Mouse (Mus musculus) kidney, embryonic 14.5 days (tissue): ENCODE measurements around the gene Ubr2. TPM values are rescaled to one million over a fixed set of nuclear protein-coding genes. Genes with fewer than 3 reads are reported as not detected.

Source experiments
- ATAC-seq: fragments of 200-750 bp; cut with Nextera tagmentation; 2 replicates; pipeline ENCODE4 v1.8.0; 2017; ENCODE audit warnings: moderate number of reproducible peaks, mild to moderate bottlenecking, moderate TSS enrichment, moderate library complexity; ENCODE audit not compliant: low FRiP score, low TSS enrichment
- H3K27ac ChIP-seq: fragments of 300-500 bp; sonication (generic); 2 replicates; pipeline ENCODE4 v1.5.1; 2014; ENCODE audit warnings: low read depth, mild to moderate bottlenecking, low read length, moderate library complexity, mixed read lengths
- H3K27me3 ChIP-seq: fragments of 300-500 bp; sonication (generic); 2 replicates; pipeline ENCODE4 v1.6.1; 2014; ENCODE audit warnings: mild to moderate bottlenecking, low read length; ENCODE audit not compliant: control insufficient read depth, insufficient read depth
- H3K36me3 ChIP-seq: fragments of 300-500 bp; sonication (generic); 2 replicates; pipeline ENCODE4 v1.6.1; 2014; ENCODE audit warnings: low read length, mixed read lengths; ENCODE audit not compliant: control insufficient read depth, insufficient read depth
- H3K4me1 ChIP-seq: fragments of 300-500 bp; sonication (generic); 2 replicates; pipeline ENCODE4 v1.6.1; 2014; ENCODE audit warnings: low read length, mixed read lengths; ENCODE audit not compliant: control insufficient read depth, insufficient read depth
- H3K4me2 ChIP-seq: fragments of 300-500 bp; sonication (generic); replicated peaks from 2 replicates; pipeline ENCODE4 v1.6.1; 2014; ENCODE audit warnings: low read depth, mild to moderate bottlenecking, low read length
- H3K4me3 ChIP-seq: fragments of 300-500 bp; sonication (generic); 2 replicates; pipeline ENCODE4 v1.5.1; 2014; ENCODE audit warnings: mild to moderate bottlenecking, low read length
- H3K9ac ChIP-seq: fragments of 300-500 bp; sonication (generic); 2 replicates; pipeline ENCODE4 v1.6.1; 2014; ENCODE audit warnings: low read depth, mild to moderate bottlenecking, low read length, moderate library complexity
- H3K9me3 ChIP-seq: fragments of 300-500 bp; sonication (generic); 2 replicates; pipeline ENCODE4 v1.6.1; 2016; ENCODE audit warnings: low read length; ENCODE audit not compliant: control insufficient read depth
- WGBS: fragments of 180-500 bp; shearing (Covaris S2); extraction: QIAGEN DNeasy Blood & Tissue Kit; methylation state at CpG from one replicate; pipeline ENCODE4 v1.1.7; 2014; 5-methylcytosine and 5-hydroxymethylcytosine counted together
- polyA plus RNA-seq: library from polyadenylated mRNA; unstranded; fragments of >200 nt; fragmentation: Nextera tagmentation; extraction: Ambion mirVana; gene quantifications from 2 replicates; pipeline ENCODE4 v1.2.1, GENCODE M21; 2014

The Ubr2 gene
- polyA plus RNA-seq, 1 experiment from 2014 or later, result 30.4 TPM

GRCm38 (mm10) chr17:47038844-47039803 is 28.8 kb upstream of the Ubr2 start:
- Histone ChIP-seq H3K4me2 (peak overlapping the region; percentile 26), H3K9ac (no peak overlapping the region), H3K4me1 (no peaks in the 10 kb centered on the region), H3K27me3 (no peaks in the 10 kb centered on the region), H3K9me3 (no peaks in the 10 kb centered on the region), H3K36me3 (no peaks in the 10 kb centered on the region), H3K4me3 (no peak overlapping the region), H3K27ac (0 out of 2 replicates have a peak overlapping the region, but pooled peaks have one; percentile 26)
- 24% methylated on average over 18 of the region's 18 CpGs for WGBS
- ATAC-seq, result peak; percentile 80

DNA sequence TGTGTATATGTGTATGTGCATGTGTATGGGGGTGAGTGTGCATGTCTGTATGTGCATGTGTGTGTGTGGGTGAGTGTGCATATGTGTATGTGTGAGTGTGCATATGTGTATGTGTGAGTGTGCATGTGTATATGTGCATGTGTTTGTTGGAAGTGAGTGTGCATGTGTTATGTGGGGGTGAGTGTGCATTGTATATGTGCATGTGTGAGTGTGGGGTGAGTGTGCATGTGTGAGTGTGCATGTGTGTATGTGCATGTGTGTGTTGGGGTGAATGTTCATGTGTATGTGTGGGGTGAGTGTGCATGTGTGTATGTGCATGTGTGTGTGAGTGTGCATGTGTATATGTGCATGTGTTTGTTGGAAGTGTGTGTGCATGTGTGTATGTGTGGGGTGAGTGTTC is 24.2 kb upstream of the Ubr2 start:
- no peak overlapping the region for H3K27ac ChIP-seq
- no peaks in the 10 kb centered on the region for H3K36me3 ChIP-seq
- no peak overlapping the region for H3K4me2 ChIP-seq
- H3K9ac ChIP-seq, result no peak overlapping the region
- no peaks in the 10 kb centered on the region for H3K4me1 ChIP-seq
- H3K9me3 ChIP-seq, result no peaks in the 10 kb centered on the region
- no peak for ATAC-seq
- H3K27me3 ChIP-seq, result no peaks in the 10 kb centered on the region
- H3K4me3 ChIP-seq, result no peak overlapping the region

- H3K4me2 ChIP-seq, result no peak overlapping the region
- no peak for ATAC-seq
- 0% methylated on average over 4 of the region's 4 CpGs for WGBS
- H3K27ac ChIP-seq, result no peak overlapping the region
- no peaks in the 10 kb centered on the region for H3K36me3 ChIP-seq
- H3K27me3 ChIP-seq, result no peaks in the 10 kb centered on the region
- no peak overlapping the region for H3K4me3 ChIP-seq
- no peaks in the 10 kb centered on the region for H3K9me3 ChIP-seq
- no peaks in the 10 kb centered on the region for H3K4me1 ChIP-seq
- H3K9ac ChIP-seq, result no peak overlapping the region
Measured at GRCm38 (mm10) chr17:47033643-47034042, 23.3 kb upstream of the Ubr2 start.

GRCm38 (mm10) chr17:47024805-47025204 is 14.4 kb upstream of the Ubr2 start:
- no peaks in the 10 kb centered on the region for H3K4me1 ChIP-seq
- H3K36me3 ChIP-seq, result no peaks in the 10 kb centered on the region
- no peak overlapping the region for H3K4me2 ChIP-seq
- no peaks in the 10 kb centered on the region for H3K9me3 ChIP-seq
- no peaks in the 10 kb centered on the region for H3K27me3 ChIP-seq
- no peak for ATAC-seq
- no peak overlapping the region for H3K9ac ChIP-seq
- no peak overlapping the region for H3K4me3 ChIP-seq
- WGBS, result 76% methylated on average over 1 of the region's 1 CpGs
- no peak overlapping the region for H3K27ac ChIP-seq

DNA sequence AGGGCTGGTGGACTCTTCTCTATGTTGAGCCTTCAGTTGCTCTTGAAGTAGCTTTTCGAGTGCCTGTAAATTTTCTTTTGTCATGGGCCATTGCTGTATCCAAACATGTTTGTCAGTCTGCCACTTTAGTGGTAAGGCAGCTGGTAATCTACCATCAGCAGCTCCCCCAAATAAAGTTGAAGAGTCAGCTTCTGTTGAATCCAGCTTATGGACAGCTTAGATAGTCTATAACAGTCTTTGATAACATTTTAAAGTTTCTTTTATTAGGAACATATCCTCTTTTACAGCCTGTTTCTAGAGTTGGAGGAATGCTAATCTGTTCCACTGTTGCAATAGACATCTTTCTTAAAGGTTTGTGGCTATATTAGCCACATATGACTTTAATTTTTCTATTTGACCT is 13.0 kb upstream of the Ubr2 start:
- no peak for ATAC-seq
- no peaks in the 10 kb centered on the region for H3K9me3 ChIP-seq
- H3K4me1 ChIP-seq, result no peaks in the 10 kb centered on the region
- H3K27me3 ChIP-seq, result no peaks in the 10 kb centered on the region
- H3K9ac ChIP-seq, result no peak overlapping the region
- WGBS, result 67% methylated on average over 1 of the region's 1 CpGs
- H3K4me2 ChIP-seq, result no peak overlapping the region
- no peak overlapping the region for H3K27ac ChIP-seq
- no peaks in the 10 kb centered on the region for H3K36me3 ChIP-seq
- H3K4me3 ChIP-seq, result no peak overlapping the region

DNA sequence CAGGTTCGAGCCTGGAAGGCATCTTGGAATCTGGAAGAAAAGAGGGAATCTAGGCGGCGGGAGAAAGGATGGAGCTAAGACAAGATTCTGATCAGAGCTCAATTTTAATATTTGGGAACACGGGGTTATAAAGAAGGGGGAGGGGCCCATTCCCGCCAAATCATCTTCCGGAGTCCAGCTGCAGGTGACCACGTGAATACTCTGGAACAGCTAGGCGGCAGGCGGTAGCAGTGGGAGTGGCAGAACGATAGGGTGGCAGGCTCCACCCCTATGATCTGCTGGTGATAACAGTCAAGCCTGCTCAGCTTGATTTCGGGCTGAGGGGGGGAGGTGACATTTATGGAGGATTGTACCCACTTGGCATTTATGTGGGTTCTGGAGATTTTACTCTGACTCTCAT is 2.5 kb upstream of the Ubr2 start:
- Histone ChIP-seq H3K4me3 (no peak overlapping the region), H3K36me3 (no peaks in the 10 kb centered on the region), H3K27ac (no peak overlapping the region), H3K9me3 (no peaks in the 10 kb centered on the region), H3K27me3 (no peaks in the 10 kb centered on the region), H3K4me1 (peaks cover 12% of the 10 kb centered on the region), H3K9ac (no peak overlapping the region), H3K4me2 (no peak overlapping the region)
- ATAC-seq, result no peak
- 36% methylated on average over 11 of the region's 11 CpGs for WGBS

GRCm38 (mm10) chr17:47011661-47012043 is 1.3 kb upstream of the Ubr2 start:
- no peaks in the 10 kb centered on the region for H3K9me3 ChIP-seq
- no peak overlapping the region for H3K4me2 ChIP-seq
- peaks cover 7% of the 10 kb centered on the region for H3K36me3 ChIP-seq
- H3K4me1 ChIP-seq, result peaks cover 13% of the 10 kb centered on the region
- H3K9ac ChIP-seq, result no peak overlapping the region
- H3K27ac ChIP-seq, result 0 out of 2 replicates have a peak overlapping the region, but pooled peaks have one; percentile 97
- H3K27me3 ChIP-seq, result no peaks in the 10 kb centered on the region
- ATAC-seq, result no peak
- WGBS, result 96% methylated on average over 1 of the region's 1 CpGs
- no peak overlapping the region for H3K4me3 ChIP-seq

GRCm38 (mm10) chr17:47010722-47011660 is 635 bp upstream of the Ubr2 start:
- Histone ChIP-seq H3K4me1 (peaks cover 17% of the 10 kb centered on the region), H3K9me3 (no peaks in the 10 kb centered on the region), H3K9ac (peak overlapping the region; percentile 1; the same call in 1 of the 2 replicates), H3K27ac (peak overlapping the region; percentile 97; the same call in 1 of the 2 replicates), H3K36me3 (peaks cover 7% of the 10 kb centered on the region), H3K27me3 (no peaks in the 10 kb centered on the region), H3K4me3 (peak overlapping the region; percentile 96), H3K4me2 (peak overlapping the region; percentile 67)
- ATAC-seq, result peak; percentile 72
- 14% methylated on average over 25 of the region's 25 CpGs for WGBS
